Mouse (Mus musculus): ENCODE measurements around the gene Ostc.

Gene Ostc

DNA sequence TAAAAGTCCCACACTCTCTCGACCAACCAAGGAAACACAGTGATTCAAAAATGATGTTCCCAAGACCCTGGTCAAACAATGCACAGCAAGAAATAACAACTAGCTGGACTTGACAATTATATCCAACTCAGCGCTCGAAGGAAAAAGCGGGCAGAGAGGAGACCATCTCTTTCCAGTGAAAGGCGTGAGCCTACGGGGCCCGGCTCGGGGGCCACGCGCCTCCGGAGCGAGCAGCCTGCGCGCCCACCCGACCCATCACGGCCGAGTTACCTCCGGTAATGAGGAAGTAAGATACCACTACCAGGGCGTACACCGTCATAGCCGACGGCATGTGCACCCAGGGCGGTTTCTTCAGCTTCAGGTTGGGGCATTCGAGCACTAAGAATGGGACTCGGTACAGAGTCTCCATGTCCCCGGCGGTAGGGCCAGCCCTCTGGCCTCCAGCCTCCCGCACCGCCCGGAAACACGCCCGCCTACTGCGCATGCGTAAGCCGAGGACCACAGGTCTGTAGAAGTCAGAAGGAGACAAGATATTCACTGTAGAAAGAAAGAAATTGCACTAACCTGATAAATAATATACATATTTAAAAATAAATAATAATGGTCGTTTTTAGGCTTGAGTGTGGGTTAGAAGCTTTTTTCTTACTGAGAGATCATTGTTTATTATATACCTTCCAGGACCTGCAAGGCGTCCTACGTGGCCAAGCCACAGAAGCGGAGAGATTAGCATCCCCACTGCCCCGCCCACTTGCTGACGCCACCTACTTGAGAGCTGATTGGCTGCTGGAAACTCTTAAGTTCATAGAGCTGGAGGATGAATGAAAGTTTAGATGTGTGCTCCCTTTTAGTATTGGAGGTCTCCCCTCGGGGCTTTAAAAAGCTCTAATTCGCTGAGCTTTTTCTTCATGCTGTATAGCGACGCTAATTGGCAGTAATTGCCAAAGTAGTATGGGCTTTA, at the start of gene Ostc:
TSS of gene Ostc (minus strand) at position 478 of the 958 bp plus-strand sequence.
- DNase-seq = peak; percentile 96

DNA sequence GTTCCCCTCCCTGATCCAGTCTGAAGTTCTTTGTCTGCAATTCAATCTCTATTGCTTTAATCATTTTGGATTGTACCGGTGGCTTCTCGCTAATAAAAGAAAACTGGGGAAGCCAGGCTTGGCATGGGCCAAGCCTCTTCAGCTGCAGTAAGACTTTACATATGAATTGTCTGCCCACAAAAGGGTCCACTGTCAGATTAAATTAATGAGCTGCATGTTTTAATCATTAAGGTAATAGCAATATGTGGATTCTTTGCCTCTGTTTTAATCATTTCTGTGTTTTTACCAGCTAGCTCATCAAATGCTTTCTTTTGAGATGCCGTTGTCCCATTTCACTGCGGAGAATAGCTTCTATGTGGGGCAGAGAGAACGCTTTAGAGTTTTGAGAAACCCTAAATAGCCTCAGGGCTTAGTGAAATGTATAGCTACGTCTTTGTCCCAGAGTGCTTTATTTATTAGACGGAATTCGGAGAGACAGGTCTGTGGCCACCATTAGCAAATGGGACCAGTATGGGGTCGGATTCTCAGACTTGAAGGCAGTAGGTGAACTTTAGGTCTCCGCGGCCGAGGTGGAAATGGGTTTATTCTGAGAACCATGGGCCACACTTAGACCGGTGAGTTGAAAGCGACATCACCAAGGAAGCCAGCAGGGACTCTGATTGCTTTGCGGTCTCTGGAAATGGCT, 49.1 kb upstream of the Ostc start:
- DNase-seq = no peak

- no peak for DNase-seq
Observed at GRCm38 (mm10) chr3:130757117-130757852, 48.0 kb upstream of the Ostc start.

DNA sequence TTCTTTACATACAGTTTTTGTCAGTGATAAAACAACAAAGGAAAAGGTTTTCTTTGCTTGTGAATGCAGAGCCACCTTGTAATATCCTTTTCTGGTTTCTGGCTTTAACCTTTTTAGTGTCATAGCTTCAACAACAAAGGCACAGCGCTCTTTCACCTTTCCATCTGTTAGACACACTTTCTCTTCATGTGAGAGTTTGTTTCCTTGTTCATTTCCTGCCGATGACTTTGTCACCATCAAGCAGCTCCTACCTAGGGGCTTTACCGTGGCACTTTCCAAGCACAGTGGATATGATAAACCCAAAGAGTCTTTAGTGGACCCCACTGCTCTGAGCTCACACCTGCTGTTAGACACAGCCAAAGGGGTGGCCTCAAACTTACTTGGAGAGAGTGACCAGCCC, 40.0 kb upstream of the Ostc start:
- DNase-seq = no peak

DNA sequence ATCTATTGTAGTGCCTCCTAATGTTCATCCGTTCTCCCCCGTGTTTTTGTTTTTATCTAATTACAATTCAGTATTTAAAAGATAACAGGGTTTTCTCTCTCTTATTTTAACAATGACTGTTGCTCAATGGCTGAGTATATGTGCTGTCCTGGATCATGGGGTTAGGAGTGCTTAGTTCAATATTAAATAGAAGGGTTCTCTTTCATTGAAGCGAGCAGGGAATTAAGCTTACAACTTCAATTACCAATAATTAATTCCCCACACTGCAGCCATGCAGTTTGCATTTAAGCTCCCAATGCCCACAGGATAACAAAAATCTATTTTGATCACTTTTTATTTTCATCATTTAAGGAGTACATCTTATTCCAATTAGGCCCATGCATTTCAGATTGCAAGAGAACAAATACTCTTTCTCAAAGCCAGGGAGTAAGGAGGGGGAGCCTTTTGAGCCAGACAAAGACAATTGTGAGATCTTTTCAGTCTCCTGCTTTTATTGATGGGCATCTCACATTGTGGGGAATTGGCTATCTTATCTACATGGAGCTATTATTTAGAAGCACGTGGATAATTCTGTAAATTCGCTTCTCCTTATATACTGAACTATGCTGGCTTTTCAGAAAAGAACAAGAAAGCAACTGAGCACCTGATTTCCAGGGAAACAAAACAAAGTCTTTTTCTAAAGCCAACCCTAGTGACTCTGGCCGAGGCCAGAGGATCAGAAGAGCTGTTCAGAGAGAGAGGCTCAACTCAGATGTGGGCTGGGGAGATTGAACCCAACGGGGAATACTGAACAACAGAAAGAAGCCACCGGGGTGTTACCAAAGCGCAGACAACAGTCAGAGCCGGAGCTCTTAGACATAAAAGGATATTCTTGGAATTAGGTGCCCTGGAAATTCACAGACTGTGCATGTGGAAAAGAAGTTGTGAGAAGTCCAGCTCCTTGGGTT, 37.7 kb upstream of the Ostc start:
- DNase-seq = no peak

- DNase-seq = no peak
Observed at GRCm38 (mm10) chr3:130737652-130738361, 28.6 kb upstream of the Ostc start.

GRCm38 (mm10) chr3:130736758-130737157, 27.5 kb upstream of the Ostc start:
- DNase-seq = no peak

DNA sequence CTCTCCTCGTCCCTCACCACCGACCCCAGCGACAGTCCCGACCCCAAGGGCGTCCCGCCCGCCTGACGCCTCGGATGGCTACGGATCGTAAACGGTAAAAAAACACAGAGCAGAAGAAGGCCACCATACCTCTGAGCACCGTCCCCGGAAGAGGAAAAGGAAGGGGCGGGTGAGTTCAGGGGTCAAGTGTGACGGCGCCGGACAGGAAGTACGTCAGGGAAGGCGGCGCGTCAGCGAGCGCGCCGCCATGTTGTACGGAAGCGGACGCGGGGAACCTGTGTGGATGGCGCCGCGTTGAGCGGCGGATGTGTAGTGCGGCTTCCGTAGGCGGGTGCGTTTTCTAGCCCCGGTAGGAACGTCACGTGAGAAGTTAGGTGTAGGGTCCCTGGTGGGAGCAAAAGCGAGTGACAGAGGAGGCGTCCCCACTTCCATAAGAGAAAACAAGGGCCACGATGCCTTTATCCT, 21.0 kb upstream of the Ostc start, which contains the start of gene Rpl34:
TSS of gene Rpl34 (minus strand) at position 210 of the 465 bp plus-strand sequence.
- peak; percentile 96 for DNase-seq

DNA sequence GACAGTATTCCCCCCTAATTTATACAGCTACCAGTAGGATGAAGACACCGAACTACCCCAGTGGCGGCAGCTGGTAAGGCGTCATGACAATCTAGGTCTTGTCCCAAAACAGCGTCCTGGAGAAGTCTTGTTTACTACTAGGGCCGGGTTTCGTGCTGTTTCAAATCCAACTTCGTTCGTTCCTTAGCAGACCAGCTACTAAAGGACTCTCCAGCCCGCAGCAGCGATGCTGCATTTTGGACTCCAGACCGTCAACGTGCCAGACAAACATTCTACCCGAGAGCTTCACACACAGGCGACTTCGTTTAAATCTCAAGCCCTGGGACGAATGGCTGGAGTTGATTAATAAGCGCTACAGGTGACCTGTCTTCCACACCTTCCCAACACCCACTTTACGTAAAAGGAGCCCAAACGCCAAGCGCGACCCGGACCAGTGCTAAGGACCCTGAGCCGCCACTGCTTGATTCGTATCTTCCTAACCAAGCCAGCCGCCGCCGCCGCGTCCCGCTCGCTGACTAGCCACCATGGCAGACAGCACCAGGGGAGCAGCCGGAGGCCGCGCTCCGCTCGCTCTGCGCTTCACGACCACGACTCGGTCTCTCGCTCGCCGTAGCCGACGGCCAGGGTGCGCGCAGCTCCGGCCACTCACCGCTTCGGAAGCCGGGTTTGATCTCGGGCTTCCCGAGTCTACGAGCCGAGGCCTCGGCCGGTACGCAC, 20.4 kb upstream of the Ostc start:
- no peak for DNase-seq

- no peak for DNase-seq
Observed at GRCm38 (mm10) chr3:130727676-130728075, 18.4 kb upstream of the Ostc start.

GRCm38 (mm10) chr3:130727036-130727435, 17.8 kb upstream of the Ostc start:
- no peak for DNase-seq

DNA sequence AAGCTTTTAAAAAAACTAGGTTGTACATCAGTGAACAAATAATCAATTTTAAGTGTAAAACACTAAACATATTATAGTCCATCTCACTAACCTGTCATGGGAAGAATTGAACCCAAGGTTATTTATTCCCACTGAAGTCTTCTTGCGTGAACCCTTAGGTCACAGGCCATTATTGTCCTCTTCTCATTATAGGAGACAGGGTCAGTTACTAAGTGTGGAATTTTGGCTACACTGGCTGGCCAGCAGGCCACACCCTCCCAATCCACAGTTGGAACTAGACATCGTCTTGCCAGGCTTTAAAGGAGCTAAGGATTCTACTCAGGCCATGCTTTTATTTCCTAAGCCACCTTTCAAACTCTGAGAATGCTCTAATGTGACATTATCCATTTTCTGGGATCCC, 16.5 kb upstream of the Ostc start:
- no peak for DNase-seq

- DNase-seq = no peak
Observed at GRCm38 (mm10) chr3:130722733-130723478, 13.7 kb upstream of the Ostc start.

DNA sequence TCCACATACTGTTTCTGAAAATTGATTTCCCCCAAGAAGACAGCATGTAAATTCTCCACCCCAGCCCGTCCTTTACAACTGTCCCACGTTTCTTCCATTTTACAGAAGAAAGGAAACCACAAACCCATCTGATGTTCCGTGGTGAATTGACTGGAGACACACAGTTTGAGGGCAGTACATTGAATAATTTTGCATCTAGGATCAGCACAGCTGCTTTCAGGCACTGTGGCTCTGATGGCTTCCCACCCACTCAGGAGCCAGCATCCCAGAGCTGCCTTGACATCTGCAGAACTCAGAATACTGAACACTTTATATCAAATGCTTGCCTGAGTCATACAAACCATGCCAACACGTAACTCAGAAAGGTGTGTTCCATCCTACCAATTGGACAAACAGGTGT, 11.0 kb upstream of the Ostc start:
- no peak for DNase-seq

DNA sequence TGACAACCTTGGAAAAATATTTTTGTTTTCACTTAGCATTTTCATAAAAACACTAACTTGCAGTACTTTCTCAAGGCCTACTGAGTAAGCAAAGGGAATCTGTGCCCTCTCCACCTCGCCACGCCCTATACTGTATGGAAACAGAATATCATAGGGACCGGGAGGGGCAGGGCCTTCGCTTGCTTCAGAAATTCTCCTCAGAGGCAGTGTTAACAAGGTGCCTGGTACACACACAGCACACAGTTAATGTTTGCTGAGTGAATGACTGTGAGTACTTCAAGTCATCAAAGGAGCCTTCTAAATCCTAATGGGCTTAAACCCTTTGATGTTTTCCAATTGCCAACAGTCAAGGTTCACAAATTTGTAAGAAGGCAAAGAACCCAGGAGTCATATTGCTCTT, 9.6 kb upstream of the Ostc start:
- no peak for DNase-seq

- DNase-seq = no peak
Observed at GRCm38 (mm10) chr3:130716555-130716954, 7.3 kb upstream of the Ostc start.

- DNase-seq = peak; percentile 39
Observed at GRCm38 (mm10) chr3:130714775-130715568, 5.7 kb upstream of the Ostc start.

DNA sequence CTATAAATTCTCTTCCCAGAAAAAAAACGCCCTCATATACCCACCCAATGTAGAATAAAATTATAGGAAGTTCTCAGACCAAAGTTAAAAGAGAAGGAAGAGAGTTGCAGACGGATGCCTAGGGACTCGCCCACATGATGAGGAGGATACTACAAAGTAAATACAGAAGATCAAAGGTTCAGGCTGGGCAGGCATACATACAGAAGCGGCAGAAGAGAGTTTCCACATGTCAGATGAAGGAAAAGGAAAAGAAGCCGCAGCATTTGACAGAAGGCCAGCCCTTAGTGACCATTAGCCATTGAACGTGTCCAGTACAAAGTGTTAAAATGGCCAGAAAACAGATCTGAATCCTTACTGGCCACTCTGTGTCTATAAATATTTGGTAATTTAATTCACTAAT, 3.6 kb upstream of the Ostc start:
- DNase-seq = no peak

- no peak for DNase-seq
Observed at GRCm38 (mm10) chr3:130710103-130710502, 859 bp upstream of the Ostc start.

All from cerebellum, adult 9-11 months (tissue).